Mouse (Mus musculus) thymus, adult 2 months (tissue): ENCODE results near the gene Ctps.

Source experiments
- CTCF ChIP-seq: fragments of 200-500 bp; IDR thresholded peaks from 2 replicates; pipeline ENCODE4 v1.5.1; 2012; ENCODE audit warnings: mild to moderate bottlenecking, control low read depth, low read length, moderate library complexity, borderline replicate concordance; ENCODE audit not compliant: control insufficient read depth, poor library complexity, insufficient read depth; ENCODE audit errors: extremely low read depth
- POLR2A ChIP-seq: fragments of 200-500 bp; IDR thresholded peaks from 2 replicates; pipeline ENCODE4 v1.6.1; 2012; ENCODE audit warnings: mild to moderate bottlenecking, low read length, control low read depth, moderate library complexity; ENCODE audit not compliant: control insufficient read depth, poor library complexity, insufficient read depth; ENCODE audit errors: extremely low read depth

DNA sequence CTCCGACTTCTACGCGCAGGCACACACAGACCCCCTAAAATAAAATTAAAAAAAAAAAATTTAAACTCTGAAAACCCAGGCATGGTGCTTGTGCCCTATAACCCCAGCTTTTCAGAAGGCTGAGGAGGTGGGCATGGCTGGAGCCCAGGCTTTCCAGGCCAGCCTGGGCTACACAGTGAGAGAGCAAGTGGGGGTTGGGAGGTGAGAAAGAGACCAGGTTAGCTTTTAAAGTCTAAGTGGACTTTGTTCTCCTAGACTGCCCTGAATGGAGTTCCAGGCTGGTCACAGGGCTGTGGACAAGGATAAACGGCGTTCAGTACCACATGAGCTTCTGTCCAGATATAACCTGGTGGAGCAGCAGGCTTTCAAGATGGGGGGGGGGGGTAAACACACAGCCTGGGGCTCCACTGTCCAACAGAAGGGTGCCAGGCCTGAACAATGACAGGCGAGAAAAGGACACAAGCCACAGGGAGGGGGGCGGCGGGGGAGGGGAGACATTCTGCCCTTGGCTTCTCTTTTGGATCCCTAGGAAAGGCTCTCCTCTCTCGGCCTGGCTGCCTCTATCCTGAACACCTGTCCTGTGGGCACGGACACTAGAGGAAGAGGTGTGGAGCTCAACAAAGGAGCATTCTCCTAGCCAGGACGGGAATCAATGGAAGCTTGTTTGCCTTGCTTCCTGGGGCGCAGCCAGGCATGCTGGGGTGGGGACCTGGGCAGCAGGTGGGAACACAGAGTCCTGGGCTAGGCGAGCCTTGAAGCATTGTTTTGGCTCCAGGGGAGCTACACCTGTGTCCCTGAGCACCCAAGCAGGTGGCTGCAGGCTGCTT lies 46.3 kb upstream of the Ctps start:
- TF ChIP-seq CTCF (no peak), POLR2A (no peak)
